Mouse (Mus musculus) testis, adult 2 months (tissue): Measurements from ENCODE around the gene Chrd.

ENCODE experiments used
- CTCF ChIP-seq: fragments of 200-500 bp; IDR thresholded peaks from 2 replicates; pipeline ENCODE4 v1.5.1; 2012; ENCODE audit warnings: low read depth, mild to moderate bottlenecking, inconsistent platforms, low read length, moderate library complexity; ENCODE audit not compliant: control insufficient read depth, insufficient read depth, insufficient replicate concordance
- POLR2A ChIP-seq: fragments of 200-500 bp; IDR thresholded peaks from 2 replicates; pipeline ENCODE4 v1.6.1; 2012; ENCODE audit warnings: low read depth, mild to moderate bottlenecking, inconsistent platforms, low read length, moderate library complexity; ENCODE audit not compliant: control insufficient read depth

- TF ChIP-seq CTCF: no peak
- no peak for TF ChIP-seq POLR2A
Observed at GRCm38 (mm10) chr16:20731688-20732087, 1.2 kb upstream of the Chrd start.
